Mouse (Mus musculus): Measurements from ENCODE around the gene Prrt1.

DNA sequence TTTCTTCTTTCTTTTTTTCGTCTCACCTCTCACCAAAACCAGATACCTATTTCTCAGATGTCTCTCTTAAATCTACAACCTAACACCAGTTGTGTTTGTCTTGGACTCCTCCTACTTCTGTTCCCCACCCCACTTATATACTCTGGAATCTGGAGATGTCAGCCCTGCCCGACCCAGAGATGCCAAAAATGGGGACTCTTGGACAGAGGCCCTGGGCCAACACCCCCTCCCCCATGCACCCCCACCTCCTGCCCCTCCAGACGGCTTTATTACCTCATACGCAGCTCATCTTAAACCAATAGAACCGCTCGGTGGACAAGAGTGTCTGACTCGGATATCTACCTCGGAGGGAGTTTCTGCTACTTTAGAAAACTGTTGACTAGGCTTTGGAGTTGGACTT lies 33.2 kb upstream of the Prrt1 start:
- TF ChIP-seq POLR2A (IDR thresholded peaks at IDR 0.05; ENCODE audit: borderline replicate concordance, insufficient read depth, low read length) (no peak), CTCF (IDR thresholded peaks at IDR 0.05; ENCODE audit: borderline replicate concordance, insufficient read depth, low read depth, low read length) (no peak)

Data from cerebellum, adult 2 months (tissue).